Mouse (Mus musculus) left cerebral cortex, adult 6 months (tissue): ENCODE results near the gene Irs2. TPM values are rescaled to one million over a fixed set of nuclear protein-coding genes. Genes with fewer than 3 reads are reported as not detected.

Experiments
- long read RNA-seq, 2 experiments: library from polyadenylated mRNA; unstranded; transcript quantifications; one replicate each; pipeline ENCODE4 v2.0.0; 2019 to 2020
- polyA plus RNA-seq: library from polyadenylated mRNA; unstranded; fragments of <200 nt; fragmentation: Nextera tagmentation; gene quantifications from 2 replicates; pipeline ENCODE4 v1.2.3, GENCODE M21; 2021

Gene Irs2
- polyA plus RNA-seq = 3.7 and 5.3 TPM in 2 replicates
- long read RNA-seq, experiment 1, full-length matches to known transcripts = 7 of 10 reads
- long read RNA-seq, experiment 1, partial matches to known transcripts = 0 of 10 reads
- long read RNA-seq, experiment 1, other reads (novel, unspliced or antisense) = 3 of 10 reads
- long read RNA-seq, experiment 2, full-length matches to known transcripts = 13 of 20 reads
- long read RNA-seq, experiment 2, partial matches to known transcripts = 0 of 20 reads
- long read RNA-seq, experiment 2, other reads (novel, unspliced or antisense) = 7 of 20 reads

GRCm38 (mm10) chr8:11008379-11008775 is at the start of gene Irs2:
TSS of gene Irs2 (minus strand) at chr8:11008458.

